Mouse (Mus musculus): ENCODE measurements around the gene Hspa5. TPM values are rescaled to one million over a fixed set of nuclear protein-coding genes. Genes with fewer than 3 reads are reported as not detected.

The Hspa5 gene
- total RNA-seq (2014; fragmentation: Nextera tagmentation) (117 and 127 TPM in 2 replicates), total RNA-seq (2017) (337 and 367 TPM in 2 replicates), polyA plus RNA-seq (2012) (48.4 and 59.2 TPM in 2 replicates)

DNA sequence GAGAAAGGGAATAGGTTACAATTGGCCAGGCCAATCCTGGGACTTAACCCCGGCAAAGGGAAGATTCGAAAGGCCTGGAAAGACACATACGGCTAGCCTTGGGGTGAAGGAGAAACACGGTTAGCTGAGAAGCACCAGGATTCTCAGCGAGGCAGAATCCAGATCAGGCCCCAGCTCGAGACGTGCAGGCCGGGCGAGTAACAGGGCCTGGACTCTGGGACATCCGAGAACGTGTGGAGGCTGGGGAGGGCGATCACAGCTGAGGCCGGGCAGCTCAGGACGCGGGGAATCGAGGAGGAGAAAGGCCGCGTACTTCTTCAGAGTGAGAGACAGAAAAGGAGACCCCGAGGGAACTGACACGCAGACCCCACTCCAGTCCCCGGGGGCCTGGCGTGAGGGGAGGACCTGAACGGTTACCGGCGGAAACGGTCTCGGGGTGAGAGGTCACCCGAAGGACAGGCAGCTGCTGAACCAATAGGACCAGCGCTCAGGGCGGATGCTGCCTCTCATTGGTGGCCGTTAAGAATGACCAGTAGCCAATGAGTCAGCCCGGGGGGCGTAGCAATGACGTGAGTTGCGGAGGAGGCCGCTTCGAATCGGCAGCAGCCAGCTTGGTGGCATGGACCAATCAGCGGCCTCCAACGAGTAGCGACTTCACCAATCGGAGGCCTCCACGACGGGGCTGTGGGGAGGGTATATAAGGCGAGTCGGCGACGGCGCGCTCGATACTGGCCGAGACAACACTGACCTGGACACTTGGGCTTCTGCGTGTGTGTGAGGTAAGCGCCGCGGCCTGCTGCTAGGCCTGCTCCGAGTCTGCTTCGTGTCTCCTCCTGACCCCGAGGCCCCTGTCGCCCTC is at the start of gene Hspa5:
Gene Hspa5 (plus strand): TSS at position 603 of the 859 bp plus-strand sequence.
- ATAC-seq (ENCODE audit: extremely low read depth, insufficient number of reproducible peaks, low FRiP score, poor library complexity, severe bottlenecking), result peak; percentile 97
- Histone ChIP-seq H3K36me3 (replicated peaks) (peaks cover 54% of the 10 kb centered on the region), H3K27me3 (ENCODE audit: insufficient read depth, low read length) (no peaks in the 10 kb centered on the region), H3K9me3 (replicated peaks) (no peaks in the 10 kb centered on the region), H3K4me3 (ENCODE audit: low read depth, low read length) (peak within 1 kb of the TSS; percentile 98), H3K4me1 (ENCODE audit: insufficient read depth, low read depth, low read length) (peaks cover 37% of the 10 kb centered on the region)
- no peak for TF ChIP-seq GATA2 (IDR thresholded peaks at IDR 0.05; ENCODE audit: borderline replicate concordance, low read depth, low read length)
- TF ChIP-seq CTCF (IDR thresholded peaks at IDR 0.05; ENCODE audit: low read depth, low read length), result no peak
- TF ChIP-seq GATA1 (IDR thresholded peaks at IDR 0.05; ENCODE audit: borderline replicate concordance, low read length), result no peak
- TF ChIP-seq TAL1 (conservative IDR thresholded peaks at IDR 0.05; ENCODE audit: low read depth, low read length), result no peak
- TF ChIP-seq POLR2AphosphoS5 (IDR thresholded peaks at IDR 0.05; ENCODE audit: insufficient replicate concordance, low read depth, low read length), result peak; percentile 99
- DNase-seq (ENCODE audit: low spot score), result peak; percentile 99

DNA sequence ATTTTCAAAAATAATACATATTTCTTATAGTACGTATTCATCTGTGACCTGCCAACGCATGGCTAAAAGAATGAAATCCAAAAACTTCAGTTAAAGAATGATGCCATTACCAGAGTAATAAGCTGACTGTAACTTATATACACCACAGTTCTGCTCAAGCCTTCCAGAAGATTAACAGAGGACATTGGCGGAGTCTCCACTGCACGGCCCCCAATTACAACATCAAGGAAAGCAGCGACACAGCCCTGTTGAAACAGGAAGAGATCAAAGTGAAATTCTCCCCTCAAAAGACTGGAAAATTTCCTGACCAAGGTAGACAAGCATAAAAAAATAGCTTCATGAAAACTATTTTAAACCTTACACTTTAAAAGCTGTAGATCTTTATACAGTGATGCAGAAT is 46.5 kb upstream of the Hspa5 start:
- DNase-seq (ENCODE audit: low spot score) (no peak), ATAC-seq (ENCODE audit: extremely low read depth, insufficient number of reproducible peaks, low FRiP score, poor library complexity, severe bottlenecking) (no peak)
- peaks cover 11% of the 10 kb centered on the region for H3K4me1 ChIP-seq (ENCODE audit: insufficient read depth, low read depth, low read length)
- TF ChIP-seq GATA2 (IDR thresholded peaks at IDR 0.05; ENCODE audit: borderline replicate concordance, low read depth, low read length) (no peak), CTCF (IDR thresholded peaks at IDR 0.05; ENCODE audit: low read depth, low read length) (no peak), TAL1 (conservative IDR thresholded peaks at IDR 0.05; ENCODE audit: low read depth, low read length) (no peak), POLR2AphosphoS5 (IDR thresholded peaks at IDR 0.05; ENCODE audit: insufficient replicate concordance, low read depth, low read length) (no peak), GATA1 (IDR thresholded peaks at IDR 0.05; ENCODE audit: borderline replicate concordance, low read length) (no peak)
- no peaks in the 10 kb centered on the region for H3K9me3 ChIP-seq (replicated peaks)
- peaks cover 85% of the 10 kb centered on the region for H3K36me3 ChIP-seq (replicated peaks)
- H3K27me3 ChIP-seq (ENCODE audit: insufficient read depth, low read length), result no peaks in the 10 kb centered on the region
- no peak overlapping the region for H3K4me3 ChIP-seq (ENCODE audit: low read depth, low read length)

DNA sequence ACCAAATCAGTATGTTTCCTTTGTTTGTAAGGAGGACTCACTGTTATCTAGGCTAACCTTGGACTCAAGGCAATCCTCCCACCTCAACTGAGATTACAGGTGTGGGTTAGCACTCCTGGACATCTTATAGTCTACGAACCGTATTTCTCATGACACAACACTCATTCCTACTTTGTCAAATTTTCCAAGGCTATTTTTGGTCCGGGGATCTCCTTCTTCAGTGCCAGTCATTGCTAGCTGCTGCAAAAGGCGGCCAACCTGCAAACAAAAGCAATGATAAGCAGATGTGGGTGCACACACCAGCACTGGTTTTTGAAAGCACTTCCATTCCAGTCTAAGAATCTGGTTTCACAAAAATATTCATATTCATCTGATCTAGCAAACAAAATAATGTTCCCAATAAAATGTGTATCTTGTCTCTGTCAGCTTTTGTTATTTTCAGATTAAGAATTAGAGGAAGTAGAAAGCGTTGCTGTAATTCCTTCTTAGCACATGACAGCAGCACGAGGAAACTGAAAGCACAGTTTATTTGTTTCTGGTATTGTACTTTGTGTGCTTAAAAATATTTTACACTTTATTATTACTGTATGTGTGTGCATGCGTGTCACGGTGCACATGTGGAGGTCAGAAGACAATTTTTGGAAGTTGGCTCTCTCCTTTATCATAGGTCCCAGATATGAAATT is 44.6 kb upstream of the Hspa5 start:
- DNase-seq (ENCODE audit: low spot score) (no peak), ATAC-seq (ENCODE audit: extremely low read depth, insufficient number of reproducible peaks, low FRiP score, poor library complexity, severe bottlenecking) (no peak)
- H3K36me3 ChIP-seq (replicated peaks), result peaks cover 71% of the 10 kb centered on the region
- peaks cover 11% of the 10 kb centered on the region for H3K4me1 ChIP-seq (ENCODE audit: insufficient read depth, low read depth, low read length)
- no peak overlapping the region for H3K4me3 ChIP-seq (ENCODE audit: low read depth, low read length)
- H3K27me3 ChIP-seq (ENCODE audit: insufficient read depth, low read length), result no peaks in the 10 kb centered on the region
- TF ChIP-seq GATA2 (IDR thresholded peaks at IDR 0.05; ENCODE audit: borderline replicate concordance, low read depth, low read length) (no peak), GATA1 (IDR thresholded peaks at IDR 0.05; ENCODE audit: borderline replicate concordance, low read length) (no peak), TAL1 (conservative IDR thresholded peaks at IDR 0.05; ENCODE audit: low read depth, low read length) (no peak), CTCF (IDR thresholded peaks at IDR 0.05; ENCODE audit: low read depth, low read length) (no peak), POLR2AphosphoS5 (IDR thresholded peaks at IDR 0.05; ENCODE audit: insufficient replicate concordance, low read depth, low read length) (no peak)
- no peaks in the 10 kb centered on the region for H3K9me3 ChIP-seq (replicated peaks)

DNA sequence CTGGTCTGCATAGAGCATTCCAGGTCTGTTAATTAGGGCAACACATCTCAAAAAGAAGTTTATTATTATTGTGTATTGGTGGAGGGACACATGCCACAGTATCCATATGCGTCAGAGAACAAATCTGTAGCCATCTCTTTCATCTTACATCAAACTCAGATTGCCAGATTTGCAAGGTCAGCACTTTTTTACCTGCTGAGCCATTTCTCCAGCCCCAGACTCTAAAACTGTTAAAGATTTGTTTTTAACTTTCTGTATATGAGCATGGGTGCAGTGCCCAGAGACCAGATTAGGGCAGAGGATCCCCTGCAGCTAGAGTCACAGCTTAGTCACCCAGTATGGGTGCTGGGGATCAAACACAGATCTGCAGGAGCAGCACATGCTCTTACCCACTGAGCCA is 35.1 kb upstream of the Hspa5 start:
- TF ChIP-seq CTCF (IDR thresholded peaks at IDR 0.05; ENCODE audit: low read depth, low read length) (no peak), GATA1 (IDR thresholded peaks at IDR 0.05; ENCODE audit: borderline replicate concordance, low read length) (no peak), POLR2AphosphoS5 (IDR thresholded peaks at IDR 0.05; ENCODE audit: insufficient replicate concordance, low read depth, low read length) (no peak), TAL1 (conservative IDR thresholded peaks at IDR 0.05; ENCODE audit: low read depth, low read length) (no peak), GATA2 (IDR thresholded peaks at IDR 0.05; ENCODE audit: borderline replicate concordance, low read depth, low read length) (no peak)
- ATAC-seq (ENCODE audit: extremely low read depth, insufficient number of reproducible peaks, low FRiP score, poor library complexity, severe bottlenecking), result no peak
- H3K36me3 ChIP-seq (replicated peaks), result peaks cover 42% of the 10 kb centered on the region

DNA sequence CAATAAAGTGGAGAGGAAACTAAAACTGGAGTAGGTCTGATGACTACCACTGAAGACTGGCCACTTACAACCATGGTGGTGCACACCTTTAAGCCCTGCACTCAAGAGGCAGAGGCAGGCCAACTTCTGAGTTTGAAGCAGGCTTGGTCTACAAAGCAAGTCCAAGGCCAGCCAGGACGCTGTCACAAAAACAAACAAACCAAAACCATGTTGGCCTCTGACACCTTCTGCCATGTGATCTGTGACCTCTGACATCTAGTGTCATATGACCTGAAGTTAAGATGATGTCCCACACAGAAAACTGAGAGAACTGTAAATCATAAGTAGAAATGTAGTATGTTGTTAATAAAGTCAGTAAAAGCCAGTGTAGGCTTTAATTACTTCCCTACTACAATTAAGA is 33.9 kb upstream of the Hspa5 start:
- no peak for TF ChIP-seq CTCF (IDR thresholded peaks at IDR 0.05; ENCODE audit: low read depth, low read length)
- no peak for TF ChIP-seq TAL1 (conservative IDR thresholded peaks at IDR 0.05; ENCODE audit: low read depth, low read length)
- no peak for TF ChIP-seq GATA2 (IDR thresholded peaks at IDR 0.05; ENCODE audit: borderline replicate concordance, low read depth, low read length)
- TF ChIP-seq POLR2AphosphoS5 (IDR thresholded peaks at IDR 0.05; ENCODE audit: insufficient replicate concordance, low read depth, low read length), result no peak
- H3K4me1 ChIP-seq (ENCODE audit: insufficient read depth, low read depth, low read length), result peaks cover 34% of the 10 kb centered on the region
- no peak for DNase-seq (ENCODE audit: low spot score)
- ATAC-seq (ENCODE audit: extremely low read depth, insufficient number of reproducible peaks, low FRiP score, poor library complexity, severe bottlenecking), result no peak
- H3K27me3 ChIP-seq (ENCODE audit: insufficient read depth, low read length), result no peaks in the 10 kb centered on the region
- no peaks in the 10 kb centered on the region for H3K9me3 ChIP-seq (replicated peaks)
- peaks cover 49% of the 10 kb centered on the region for H3K36me3 ChIP-seq (replicated peaks)
- H3K4me3 ChIP-seq (ENCODE audit: low read depth, low read length), result no peak overlapping the region

More for the DNA sequence above, 35.1 kb upstream of the Hspa5 start:
- no peak for DNase-seq (ENCODE audit: low spot score)
- Histone ChIP-seq H3K4me3 (ENCODE audit: low read depth, low read length) (no peak overlapping the region), H3K9me3 (replicated peaks) (no peaks in the 10 kb centered on the region), H3K27me3 (ENCODE audit: insufficient read depth, low read length) (no peaks in the 10 kb centered on the region), H3K4me1 (ENCODE audit: insufficient read depth, low read depth, low read length) (peaks cover 22% of the 10 kb centered on the region)

All from G1E (cell line).